13 mouse cellular contexts compared by ENCODE assay signal in genomic region chr12:57550181-57550808, GRCm38 (mm10). TPM values are rescaled to one million over a fixed set of nuclear protein-coding genes. Genes with fewer than 3 reads are reported as not detected.
A peak's percentile ranks its signal among the peaks of the same experiment; 100 is the strongest.
DNase-seq lines count a peak whose midpoint lies in the region; ATAC-seq and TF ChIP-seq lines count a peak whose summit lies in the region.
"Had no signal": no experiment of that assay in that cellular context is flagged by ENCODE, and none has a peak within 500 bp of the region (broad histone marks: within the 10 kb centered on the region; RNA-seq: fewer than 3 reads in every experiment).

No protein-coding gene starts in this region.

- no peaks in the 10 kb centered on the region for H3K9me3 ChIP-seq in heart, embryonic 11.5 days (replicated peaks; ENCODE audit: control insufficient read depth, low read length)
- no peaks in the 10 kb centered on the region for H3K9me3 ChIP-seq in lung, embryonic 16.5 days (ENCODE audit: control insufficient read depth, low read length)
- no peaks in the 10 kb centered on the region for H3K9me3 ChIP-seq in neural tube, embryonic 11.5 days (ENCODE audit: control insufficient read depth, low read length)
- H3K9me3 ChIP-seq: embryonic facial prominence, embryonic 12.5 days; forebrain, embryonic 13.5 days; heart, embryonic 15.5 days had no signal

- peak; percentile 75 for DNase-seq in heart, adult 11 months
- DNase-seq in lung, postnatal 14 days: no peak
- DNase-seq in brain, embryonic 14.5 days (ENCODE audit: low read depth): peak; percentile 30
- DNase-seq in neural tube, embryonic 11.5 days (ENCODE audit: low spot score): peak; percentile 41
- no peak for DNase-seq in c-Kit-positive CD71-positive TER-119-positive erythroid progenitor cells, embryonic 14.5 days (ENCODE audit: low spot score)
- DNase-seq: cerebellum, adult 2 months; kidney, postnatal 10 days had no signal

- no peak overlapping the region for H3K4me3 ChIP-seq in heart, embryonic 11.5 days (ENCODE audit: low read depth, low read length)
- H3K4me3 ChIP-seq in lung, embryonic 16.5 days (ENCODE audit: low read length): peak overlapping the region; percentile 35
- H3K4me3 ChIP-seq in neural tube, embryonic 11.5 days (ENCODE audit: low read depth, low read length): no peak overlapping the region
- H3K4me3 ChIP-seq: embryonic facial prominence, embryonic 12.5 days; forebrain, embryonic 13.5 days; heart, embryonic 15.5 days had no signal

- no peak for ATAC-seq in heart, embryonic 11.5 days (replicated peaks; ENCODE audit: insufficient number of reproducible peaks, low FRiP score, low TSS enrichment)
- no peak for ATAC-seq in lung, embryonic 16.5 days (ENCODE audit: low read depth)
- ATAC-seq in neural tube, embryonic 11.5 days (ENCODE audit: insufficient read depth, low FRiP score, low TSS enrichment): no peak
- ATAC-seq: forebrain, embryonic 13.5 days; hindbrain, postnatal 0 days had no signal

- TF ChIP-seq CTCF in brain, embryonic 14.5 days (IDR thresholded peaks at IDR 0.05; ENCODE audit: borderline replicate concordance, extremely low read depth, insufficient read depth, insufficient read length): no peak

- H3K36me3 ChIP-seq in heart, embryonic 11.5 days (ENCODE audit: control insufficient read depth, insufficient read depth, low read length): no peaks in the 10 kb centered on the region
- no peaks in the 10 kb centered on the region for H3K36me3 ChIP-seq in lung, embryonic 16.5 days (ENCODE audit: control insufficient read depth, insufficient read depth, low read length)
- H3K36me3 ChIP-seq in neural tube, embryonic 11.5 days (ENCODE audit: control insufficient read depth, insufficient read depth, low read length): no peaks in the 10 kb centered on the region
- H3K36me3 ChIP-seq: embryonic facial prominence, embryonic 12.5 days; heart, embryonic 15.5 days had no signal

- H3K4me2 ChIP-seq in heart, embryonic 11.5 days: no peak overlapping the region
- peak overlapping the region; percentile 74 for H3K4me2 ChIP-seq in lung, embryonic 16.5 days (ENCODE audit: low read depth, low read length)
- H3K4me2 ChIP-seq in neural tube, embryonic 11.5 days (ENCODE audit: low read depth): no peak overlapping the region
- H3K4me2 ChIP-seq: embryonic facial prominence, embryonic 12.5 days; forebrain, embryonic 13.5 days; heart, embryonic 15.5 days had no signal

- WGBS in heart, embryonic 11.5 days (ENCODE audit: insufficient replicate concordance): 1% methylated on average over 31 of the region's 31 CpGs
- WGBS in lung, embryonic 16.5 days: 6% methylated on average over 31 of the region's 31 CpGs
- WGBS in neural tube, embryonic 11.5 days: 1% methylated on average over 31 of the region's 31 CpGs

- peaks cover 88% of the 10 kb centered on the region for H3K27me3 ChIP-seq in heart, embryonic 11.5 days (ENCODE audit: control insufficient read depth, insufficient read depth, low read length)
- peaks cover 66% of the 10 kb centered on the region for H3K27me3 ChIP-seq in lung, embryonic 16.5 days (ENCODE audit: control insufficient read depth, insufficient read depth, low read depth, low read length)
- peaks cover 96% of the 10 kb centered on the region for H3K27me3 ChIP-seq in neural tube, embryonic 11.5 days (ENCODE audit: control insufficient read depth, insufficient read depth, low read length)

- H3K27ac ChIP-seq in heart, embryonic 11.5 days (ENCODE audit: low read depth, low read length): no peak overlapping the region
- H3K27ac ChIP-seq in lung, embryonic 16.5 days (ENCODE audit: low read length): no peak overlapping the region
- no peak overlapping the region for H3K27ac ChIP-seq in neural tube, embryonic 11.5 days (ENCODE audit: low read depth, low read length)
- H3K27ac ChIP-seq: embryonic facial prominence, embryonic 12.5 days; forebrain, embryonic 13.5 days; heart, embryonic 15.5 days; hindbrain, postnatal 0 days had no signal

- no peak overlapping the region for H3K9ac ChIP-seq in heart, embryonic 11.5 days (ENCODE audit: low read depth, low read length)
- H3K9ac ChIP-seq in lung, embryonic 16.5 days (ENCODE audit: low read length): peak overlapping the region; percentile 60
- H3K9ac ChIP-seq in neural tube, embryonic 11.5 days (ENCODE audit: low read length): no peak overlapping the region
- H3K9ac ChIP-seq: embryonic facial prominence, embryonic 12.5 days; forebrain, embryonic 13.5 days; heart, embryonic 15.5 days had no signal

- peaks cover 12% of the 10 kb centered on the region; the same call in 1 of the 2 replicates for H3K4me1 ChIP-seq in heart, embryonic 11.5 days (ENCODE audit: control insufficient read depth, insufficient read depth, low read length)
- H3K4me1 ChIP-seq in lung, embryonic 16.5 days (replicated peaks; ENCODE audit: control insufficient read depth, insufficient read depth, low read length): peaks cover 7% of the 10 kb centered on the region; the same call in 1 of the 2 replicates
- peaks cover 4% of the 10 kb centered on the region; the same call in 1 of the 2 replicates for H3K4me1 ChIP-seq in neural tube, embryonic 11.5 days (ENCODE audit: control insufficient read depth, insufficient read depth, low read length)

- no peak for TF ChIP-seq POLR2A in brain, embryonic 14.5 days (IDR thresholded peaks at IDR 0.05; ENCODE audit: borderline replicate concordance, extremely low read depth, insufficient read depth, insufficient read length, poor library complexity, severe bottlenecking)

RNA-seq across cellular contexts. Expression of gene Foxa1, which starts 3.6 kb away (rescaled TPM):
- 0.27 and 0.59 TPM in 2 replicates for polyA plus RNA-seq in heart, embryonic 11.5 days (2014; fragmentation: Nextera tagmentation; extraction: Ambion mirVana)
- polyA plus RNA-seq in lung, embryonic 16.5 days (2015; fragmentation: Nextera tagmentation; extraction: Ambion mirVana): 7.5 and 8.2 TPM in 2 replicates
- polyA plus RNA-seq in brain, embryonic 14.5 days (2012; rRNA removed): 4.5 and 7.7 TPM in 2 replicates
- 1.6 and 1.7 TPM in 2 replicates for polyA plus RNA-seq in neural tube, embryonic 11.5 days (2014; fragmentation: Nextera tagmentation; extraction: Ambion mirVana)

RNA-seq across cellular contexts. Expression of gene Ttc6, which starts 13.6 kb away (rescaled TPM):
- 0.10 and 0.49 TPM in 2 replicates for polyA plus RNA-seq in heart, embryonic 11.5 days (2014; fragmentation: Nextera tagmentation; extraction: Ambion mirVana)
- 3.0 and 5.1 TPM in 2 replicates for polyA plus RNA-seq in lung, embryonic 16.5 days (2015; fragmentation: Nextera tagmentation; extraction: Ambion mirVana)
- polyA plus RNA-seq in brain, embryonic 14.5 days (2012; rRNA removed): 0.73 and 1.2 TPM in 2 replicates
- polyA plus RNA-seq in neural tube, embryonic 11.5 days (2014; fragmentation: Nextera tagmentation; extraction: Ambion mirVana): 0.27 and 0.33 TPM in 2 replicates
- polyA plus RNA-seq: cerebellum, adult 2 months had no signal

Comparison
In these comparisons a context has a peak if more than half of its experiments do, and no peak if none do; other contexts are left out.
1. DNase-seq: peak in heart, adult 11 months (single experiment), brain, embryonic 14.5 days (single experiment) and neural tube, embryonic 11.5 days (single experiment); none in lung, postnatal 14 days (single experiment) and c-Kit-positive CD71-positive TER-119-positive erythroid progenitor cells, embryonic 14.5 days (single experiment).